Mouse (Mus musculus) granulocyte monocyte progenitor cell, adult 5-6 weeks (primary cell): ENCODE measurements around the gene Ttc36. TPM values are rescaled to one million over a fixed set of nuclear protein-coding genes. Genes with fewer than 3 reads are reported as not detected.
A peak's percentile ranks its signal among the peaks of the same experiment; 100 is the strongest.
"Not testable (repeated sequence)": the region's sequence is repeated elsewhere in the genome, so short reads cannot be mapped to it uniquely, and the experiment has no call there.

Experiments used
- ATAC-seq: replicated peaks from 2 replicates; pipeline ENCODE4 v1.8.0; 2016; ENCODE audit warnings: mild to moderate bottlenecking, moderate TSS enrichment, inconsistent platforms; ENCODE audit not compliant: poor library complexity, severe bottlenecking
- total RNA-seq, 2 experiments: library from RNA; stranded (forward) in 1 of 2; stranded (reverse) in 1 of 2; fragments of 200-712, 200-1000 nt in 1 of 2; fragments of >200 nt in 1 of 2; fragmentation: Nextera tagmentation in 1 of 2; gene quantifications; 2 replicates each; pipeline ENCODE4 v1.2.3; 2014 to 2017

Ttc36 gene
- total RNA-seq, 2 experiments from 2014 or later = not detected

GRCm38 (mm10) chr9:44772750-44773651, 29.9 kb downstream of the Ttc36 start:
- ATAC-seq = peak; percentile 99

- ATAC-seq = no peak
Measured at GRCm38 (mm10) chr9:44772392-44772749, 30.5 kb downstream of the Ttc36 start.

GRCm38 (mm10) chr9:44771376-44771775, 31.5 kb downstream of the Ttc36 start:
- ATAC-seq = no peak

GRCm38 (mm10) chr9:44768029-44768394, 34.9 kb downstream of the Ttc36 start:
- not testable (repeated sequence) for ATAC-seq

GRCm38 (mm10) chr9:44767101-44768028, 35.5 kb downstream of the Ttc36 start, which contains the start of the genes Arcn1 and Ift46:
Gene Arcn1 (minus strand): TSS chr9:44767845.
Gene Ift46 (plus strand): TSS chr9:44767908.
- ATAC-seq = peak; percentile 92

DNA sequence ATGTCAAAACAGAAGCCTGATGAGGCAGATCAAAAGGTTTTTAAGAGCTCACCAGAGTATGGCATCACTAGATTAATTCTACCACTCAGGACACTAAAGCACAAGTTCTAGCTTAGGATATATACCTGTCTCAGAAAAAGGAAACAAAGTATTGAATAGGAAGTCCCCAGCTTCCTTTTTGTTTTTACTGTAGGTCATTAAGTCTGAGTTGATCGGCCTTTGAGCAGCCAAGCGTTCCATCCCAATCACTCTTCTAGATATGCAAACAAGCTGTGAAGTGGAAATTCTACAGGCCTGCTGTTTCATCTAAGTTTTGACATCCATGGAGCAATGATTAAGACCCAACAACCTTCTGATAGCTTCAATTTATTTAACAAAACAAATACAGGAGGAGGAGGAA, 42.0 kb downstream of the Ttc36 start:
- no peak for ATAC-seq

Other genes starting within 250 kb of the Ttc36 start
- not detected in 2 replicates for gene Cxcr5, start 241.2 kb downstream of the Ttc36 start, total RNA-seq (2014; fragmentation: Nextera tagmentation)
- not detected in 2 replicates for gene Cxcr5, start 241.2 kb downstream of the Ttc36 start, total RNA-seq (2017)
- gene Ddx6, start 198.2 kb downstream of the Ttc36 start, total RNA-seq (2014; fragmentation: Nextera tagmentation) = 72.4 and 75.7 TPM in 2 replicates
- gene Ddx6, start 198.2 kb downstream of the Ttc36 start, total RNA-seq (2017) = 79.6 and 80.6 TPM in 2 replicates
- gene Treh, start 129.8 kb downstream of the Ttc36 start, total RNA-seq (2014; fragmentation: Nextera tagmentation) = not detected in 2 replicates
- gene Treh, start 129.8 kb downstream of the Ttc36 start, total RNA-seq (2017) = not detected in 2 replicates
- gene Phldb1, start 67.9 kb downstream of the Ttc36 start, total RNA-seq (2014; fragmentation: Nextera tagmentation) = 2.5 and 3.6 TPM in 2 replicates
- 1.0 and 3.1 TPM in 2 replicates for gene Phldb1, start 67.9 kb downstream of the Ttc36 start, total RNA-seq (2017)
- 133 and 158 TPM in 2 replicates for gene Arcn1, start 35.2 kb downstream of the Ttc36 start, total RNA-seq (2014; fragmentation: Nextera tagmentation)
- 201 and 229 TPM in 2 replicates for gene Arcn1, start 35.2 kb downstream of the Ttc36 start, total RNA-seq (2017)
- gene Ift46, start 35.2 kb downstream of the Ttc36 start, total RNA-seq (2014; fragmentation: Nextera tagmentation) = 19.8 and 43.7 TPM in 2 replicates
- 32.7 and 39.6 TPM in 2 replicates for gene Ift46, start 35.2 kb downstream of the Ttc36 start, total RNA-seq (2017)
- 1.6 TPM in 1 of 2 replicates, not detected in the other for gene Tmem25, start 3.8 kb downstream of the Ttc36 start, total RNA-seq (2014; fragmentation: Nextera tagmentation)
- 0.34 TPM in 1 of 2 replicates, not detected in the other for gene Tmem25, start 3.8 kb downstream of the Ttc36 start, total RNA-seq (2017)
- gene Kmt2a, start 78.2 kb upstream of the Ttc36 start, total RNA-seq (2014; fragmentation: Nextera tagmentation) = 83.6 and 93.1 TPM in 2 replicates
- gene Kmt2a, start 78.2 kb upstream of the Ttc36 start, total RNA-seq (2017) = 7.4 and 10.8 TPM in 2 replicates
- 710 and 961 TPM in 2 replicates for gene Atp5l, start 117.7 kb upstream of the Ttc36 start, total RNA-seq (2014; fragmentation: Nextera tagmentation)
- gene Atp5l, start 117.7 kb upstream of the Ttc36 start, total RNA-seq (2017) = 149 and 237 TPM in 2 replicates
- 37.9 and 49.8 TPM in 2 replicates for gene Ube4a, start 162.5 kb upstream of the Ttc36 start, total RNA-seq (2014; fragmentation: Nextera tagmentation)
- 25.6 and 28.5 TPM in 2 replicates for gene Ube4a, start 162.5 kb upstream of the Ttc36 start, total RNA-seq (2017)
- not detected in 2 replicates for gene Cd3g, start 177.4 kb upstream of the Ttc36 start, total RNA-seq (2014; fragmentation: Nextera tagmentation)
- not detected in 2 replicates for gene Cd3g, start 177.4 kb upstream of the Ttc36 start, total RNA-seq (2017)
- gene Cd3d, start 178.7 kb upstream of the Ttc36 start, total RNA-seq (2014; fragmentation: Nextera tagmentation) = not detected in 2 replicates
- 0.21 TPM in 1 of 2 replicates, not detected in the other for gene Cd3d, start 178.7 kb upstream of the Ttc36 start, total RNA-seq (2017)
- not detected in 2 replicates for gene Cd3e, start 206.6 kb upstream of the Ttc36 start, total RNA-seq (2014; fragmentation: Nextera tagmentation)
- gene Cd3e, start 206.6 kb upstream of the Ttc36 start, total RNA-seq (2017) = not detected in 2 replicates
- gene Mpzl2, start 236.7 kb upstream of the Ttc36 start, total RNA-seq (2014; fragmentation: Nextera tagmentation) = not detected in 2 replicates
- gene Mpzl2, start 236.7 kb upstream of the Ttc36 start, total RNA-seq (2017) = not detected in 2 replicates